Mouse (Mus musculus): ENCODE data around the gene Fos.

DNA sequence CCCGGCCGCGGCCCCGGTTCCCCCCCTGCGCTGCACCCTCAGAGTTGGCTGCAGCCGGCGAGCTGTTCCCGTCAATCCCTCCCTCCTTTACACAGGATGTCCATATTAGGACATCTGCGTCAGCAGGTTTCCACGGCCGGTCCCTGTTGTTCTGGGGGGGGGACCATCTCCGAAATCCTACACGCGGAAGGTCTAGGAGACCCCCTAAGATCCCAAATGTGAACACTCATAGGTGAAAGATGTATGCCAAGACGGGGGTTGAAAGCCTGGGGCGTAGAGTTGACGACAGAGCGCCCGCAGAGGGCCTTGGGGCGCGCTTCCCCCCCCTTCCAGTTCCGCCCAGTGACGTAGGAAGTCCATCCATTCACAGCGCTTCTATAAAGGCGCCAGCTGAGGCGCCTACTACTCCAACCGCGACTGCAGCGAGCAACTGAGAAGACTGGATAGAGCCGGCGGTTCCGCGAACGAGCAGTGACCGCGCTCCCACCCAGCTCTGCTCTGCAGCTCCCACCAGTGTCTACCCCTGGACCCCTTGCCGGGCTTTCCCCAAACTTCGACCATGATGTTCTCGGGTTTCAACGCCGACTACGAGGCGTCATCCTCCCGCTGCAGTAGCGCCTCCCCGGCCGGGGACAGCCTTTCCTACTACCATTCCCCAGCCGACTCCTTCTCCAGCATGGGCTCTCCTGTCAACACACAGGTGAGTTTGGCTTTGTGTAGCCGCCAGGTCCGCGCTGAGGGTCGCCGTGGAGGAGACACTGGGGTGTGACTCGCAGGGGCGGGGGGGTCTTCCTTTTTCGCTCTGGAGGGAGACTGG, at the start of gene Fos:
- no peak for TF ChIP-seq CTCF (IDR thresholded peaks at IDR 0.05; ENCODE audit: low read depth, low read length)
- no peak for TF ChIP-seq GATA1 (IDR thresholded peaks at IDR 0.05; ENCODE audit: borderline replicate concordance, low read length)
